Mouse (Mus musculus) CH12F3 (cell line): ENCODE results near the gene Pick1.

Experiments used
- in situ Hi-C: fragments of 300-500 bp; cut with MboI; formaldehyde crosslinking; loops from 2 replicates; pipeline ENCODE4 v1.14.3; 2020; ENCODE audit warnings: low sequenced_read_pairs

Gene Pick1

DNA sequence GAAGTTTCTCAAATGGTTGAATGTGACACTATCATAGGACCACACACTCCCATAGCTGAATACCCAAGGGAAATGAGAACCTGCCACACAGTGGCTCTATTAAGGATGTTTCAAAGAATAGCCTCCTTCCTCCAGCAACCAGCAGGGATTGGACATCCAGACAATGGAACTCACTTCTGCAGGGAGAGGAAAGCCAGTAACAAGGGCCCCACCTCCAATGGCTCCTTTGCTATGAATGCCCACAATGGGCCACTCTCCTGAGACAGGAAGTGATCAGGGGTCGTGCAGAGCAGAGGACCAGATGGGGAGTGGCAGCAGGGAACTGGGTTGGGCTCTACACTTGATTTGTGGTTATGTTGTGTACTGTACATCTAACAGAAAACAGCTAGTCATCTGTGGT is 39.5 kb downstream of the Pick1 start:
- in situ Hi-C loops = no loop called here

GRCm38 (mm10) chr15:79270317-79271123 is 41.5 kb downstream of the Pick1 start:
- in situ Hi-C loops = no loop called here

- in situ Hi-C loops = no loop called here
Observed at GRCm38 (mm10) chr15:79271124-79271746, 42.3 kb downstream of the Pick1 start.

DNA sequence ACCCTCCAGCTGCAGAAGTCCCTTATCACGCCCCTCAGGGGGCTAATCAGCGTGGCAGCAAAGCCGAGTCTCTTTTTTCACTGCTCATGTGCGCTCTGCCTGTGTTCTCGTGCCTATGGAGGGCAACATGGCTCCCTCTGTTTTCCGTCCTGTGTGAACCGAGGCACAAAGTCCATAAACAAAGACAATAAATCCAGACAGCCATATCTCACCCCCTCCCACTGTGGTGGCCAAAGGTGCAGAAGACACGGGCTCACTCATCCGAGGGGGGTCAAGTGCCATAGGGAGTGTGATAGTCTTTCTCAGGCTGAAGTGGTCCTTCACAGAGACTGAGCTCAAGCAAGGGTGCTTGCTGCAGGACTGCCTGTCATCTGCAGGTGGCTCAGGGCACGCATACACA is 44.0 kb downstream of the Pick1 start:
- in situ Hi-C loops = no loop called here

DNA sequence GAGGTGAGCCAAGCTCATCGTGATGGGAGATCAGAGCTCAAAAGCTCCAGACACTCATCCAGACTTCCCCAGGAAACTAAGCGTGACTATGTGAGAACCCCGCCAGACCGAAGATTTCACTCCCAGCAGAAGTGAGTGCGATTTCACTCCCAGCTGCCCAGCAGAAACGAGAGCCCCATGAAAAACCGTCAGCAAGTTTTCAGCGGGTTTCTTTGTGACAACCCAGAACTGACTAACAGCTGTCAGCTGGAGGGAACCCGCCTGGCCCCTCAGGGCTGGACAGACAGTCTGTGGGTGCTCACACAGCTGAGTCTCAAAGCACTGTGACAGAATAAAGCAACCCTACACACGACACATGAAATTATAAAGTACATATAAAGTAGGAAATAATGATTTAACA is 48.8 kb downstream of the Pick1 start:
- in situ Hi-C loops = no loop called here

DNA sequence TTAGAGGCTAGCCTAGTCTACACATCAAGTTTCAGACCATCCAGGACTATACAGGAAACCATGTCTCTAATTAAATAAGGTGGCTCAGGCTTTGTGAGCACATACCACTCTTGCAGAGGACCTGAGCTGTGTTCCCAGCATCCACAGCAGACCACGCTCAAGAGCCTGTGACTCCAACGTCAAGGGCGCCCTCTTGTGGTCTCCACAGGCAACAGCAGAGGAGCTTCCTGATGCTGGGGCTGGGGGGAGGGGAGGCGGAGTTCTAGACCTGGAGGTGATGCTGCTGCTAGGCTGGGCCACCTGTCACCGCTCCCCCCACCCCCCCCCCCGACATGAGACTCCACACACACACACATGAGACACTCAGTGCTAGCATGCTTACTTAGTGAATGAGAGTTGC is 51.2 kb downstream of the Pick1 start:
- in situ Hi-C loops = no loop called here

DNA sequence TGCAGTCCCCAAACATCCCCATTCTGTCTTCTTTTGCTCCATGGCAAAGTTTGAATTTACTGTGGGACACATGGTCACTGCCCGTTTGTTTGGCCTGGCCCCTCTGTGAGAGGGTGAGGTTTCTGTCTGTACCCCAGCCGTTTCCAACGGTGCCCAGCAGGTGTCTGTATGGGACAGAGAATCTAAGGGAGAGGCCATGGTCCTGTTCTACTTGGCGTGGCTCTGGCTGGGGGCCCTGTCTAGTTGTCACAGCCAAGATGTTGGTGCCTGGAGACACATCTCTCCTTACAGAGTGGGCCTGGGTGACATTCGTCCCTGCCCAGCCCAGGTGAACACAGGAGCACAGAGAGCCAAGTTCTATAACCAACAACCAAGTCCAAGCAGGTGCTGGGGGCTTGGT is 51.9 kb downstream of the Pick1 start:
- in situ Hi-C loops = no loop called here

- in situ Hi-C loops = no loop called here
Observed at GRCm38 (mm10) chr15:79281389-79281788, 52.4 kb downstream of the Pick1 start.

DNA sequence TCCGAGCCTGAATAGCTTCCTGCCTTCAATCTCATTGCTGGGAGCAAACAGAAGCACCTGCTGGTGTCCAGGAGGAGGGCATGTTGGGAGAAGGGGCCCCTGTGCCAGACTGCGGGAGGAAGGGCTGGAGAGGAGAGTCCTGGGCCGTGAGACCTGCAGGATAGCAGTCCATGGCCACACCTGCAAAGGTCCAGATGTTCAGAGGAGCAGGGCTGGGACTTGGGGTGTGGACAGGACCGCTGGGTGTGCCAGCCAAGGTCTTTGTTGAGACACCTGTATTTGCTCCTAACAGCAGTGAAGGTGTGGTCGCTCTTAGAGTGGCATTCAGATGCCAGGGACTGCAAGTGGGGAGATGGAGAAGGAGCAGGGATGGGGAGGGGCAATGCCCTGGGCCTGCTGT is 53.5 kb downstream of the Pick1 start:
- in situ Hi-C loops = no loop called here

DNA sequence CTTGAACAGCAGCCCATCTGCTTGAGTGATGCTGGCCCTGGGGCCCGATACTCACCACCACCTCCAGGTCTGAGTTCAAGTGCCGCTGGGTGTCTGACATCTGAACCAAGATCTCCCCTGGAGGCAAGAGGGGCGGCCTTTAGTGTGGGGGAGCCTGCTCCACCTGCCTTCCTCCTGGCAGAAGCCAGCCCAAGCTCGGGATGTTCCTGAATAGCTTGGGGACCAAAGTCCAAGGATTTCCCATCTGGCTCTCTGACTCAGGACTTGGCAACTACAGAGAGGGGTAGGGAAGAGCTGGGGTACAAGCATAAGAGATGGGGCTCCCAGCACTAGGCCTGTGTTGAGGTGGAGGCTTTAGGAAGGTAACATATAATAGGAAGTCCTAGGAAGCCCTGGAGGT is 54.4 kb downstream of the Pick1 start:
- in situ Hi-C loops = no loop called here

GRCm38 (mm10) chr15:79285399-79285798 is 56.4 kb downstream of the Pick1 start, which contains the start of gene Baiap2l2:
Baiap2l2 (minus strand) TSS chr15:79285537.
- in situ Hi-C loops = no loop called here

GRCm38 (mm10) chr15:79286141-79286540 is 57.2 kb downstream of the Pick1 start:
- in situ Hi-C loops = no loop called here

GRCm38 (mm10) chr15:79287091-79287490 is 58.1 kb downstream of the Pick1 start:
- in situ Hi-C loops = no loop called here

DNA sequence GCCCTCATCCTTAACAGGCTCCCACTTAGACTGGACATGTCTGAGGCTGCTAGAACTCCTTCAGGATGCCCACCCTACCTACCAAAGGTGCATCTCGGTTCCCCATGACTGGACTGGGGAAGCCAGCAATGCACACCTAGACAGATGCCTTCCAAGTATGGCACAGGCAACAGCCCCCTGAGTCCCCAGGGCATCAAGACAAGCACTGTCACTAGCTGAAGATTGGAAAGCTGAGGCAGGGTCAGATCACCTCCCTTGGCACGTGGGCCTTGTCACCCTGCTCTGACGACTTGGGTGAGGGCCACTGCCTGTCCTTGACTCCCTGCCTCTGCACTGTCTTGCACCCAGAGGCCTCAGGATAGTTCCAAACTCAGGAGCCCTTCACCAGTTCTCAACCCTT is 59.4 kb downstream of the Pick1 start:
- in situ Hi-C loops = no loop called here

GRCm38 (mm10) chr15:79289441-79289840 is 60.5 kb downstream of the Pick1 start:
- in situ Hi-C loops = no loop called here

GRCm38 (mm10) chr15:79290340-79290739 is 61.4 kb downstream of the Pick1 start:
- in situ Hi-C loops = no loop called here

DNA sequence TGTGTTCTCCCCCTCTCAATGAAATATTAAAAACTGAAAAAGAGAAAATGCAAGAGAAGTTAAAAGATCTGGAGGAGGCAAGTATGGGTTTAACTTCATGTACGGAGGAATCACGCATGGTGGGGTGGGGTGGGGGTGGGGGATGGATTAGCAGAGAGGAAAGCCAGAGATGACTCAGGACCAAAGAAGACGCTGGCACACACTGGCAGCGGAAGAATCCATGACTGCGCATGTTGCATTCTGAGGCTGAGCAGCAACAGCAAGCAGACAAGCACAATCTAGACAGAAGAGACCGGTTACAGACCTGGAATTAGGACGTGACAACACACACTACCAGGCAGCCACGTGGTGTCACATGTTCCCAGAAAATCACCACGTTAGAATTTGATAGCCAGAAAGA is 63.8 kb downstream of the Pick1 start:
- in situ Hi-C loops = no loop called here

DNA sequence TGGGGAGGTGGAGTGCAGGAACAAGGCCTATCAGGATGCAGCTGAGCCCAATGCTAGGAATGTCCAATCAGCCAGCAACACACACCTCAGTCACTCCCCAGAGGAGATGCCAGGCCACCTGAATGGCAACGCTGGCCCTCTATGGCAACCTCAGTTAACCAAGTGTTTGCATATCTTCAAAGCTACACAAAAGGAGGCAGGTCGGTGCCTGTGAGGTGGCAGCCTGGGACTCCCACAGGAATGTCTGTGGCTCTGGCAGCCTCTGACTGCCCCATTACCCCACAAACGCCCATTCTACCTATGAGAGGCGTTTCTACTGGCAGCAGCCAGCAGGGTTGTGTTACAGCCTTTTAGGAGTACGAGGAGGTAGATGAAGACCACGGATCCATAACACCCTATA is 69.6 kb downstream of the Pick1 start:
- in situ Hi-C loops = no loop called here
